Mouse (Mus musculus): ENCODE measurements around the gene Man1b1. TPM values are rescaled to one million over a fixed set of nuclear protein-coding genes. Genes with fewer than 3 reads are reported as not detected.

The Man1b1 gene
- polyA plus RNA-seq, 1 experiment from 2014 or later, result 66.3 TPM

GRCm38 (mm10) chr2:25303452-25303851 lies 28.7 kb upstream of the Man1b1 start:
- peaks cover 44% of the 10 kb centered on the region for H3K27me3 ChIP-seq (replicated peaks; ENCODE audit: control insufficient read depth, insufficient read depth, low read length)
- DNase-seq (ENCODE audit: low spot score) (no peak), ATAC-seq (replicated peaks; ENCODE audit: low FRiP score, low TSS enrichment, low read depth) (no peak)
- no peaks in the 10 kb centered on the region for H3K9me3 ChIP-seq (ENCODE audit: control insufficient read depth, low read length)
- no peak overlapping the region for H3K9ac ChIP-seq (ENCODE audit: low read length)
- no peak overlapping the region for H3K27ac ChIP-seq (ENCODE audit: low read depth)
- no peak overlapping the region for H3K4me2 ChIP-seq (ENCODE audit: low read length)
- H3K36me3 ChIP-seq (ENCODE audit: control insufficient read depth, insufficient read depth, low read length), result no peaks in the 10 kb centered on the region
- no peak overlapping the region for H3K4me3 ChIP-seq (ENCODE audit: low read depth, low read length)
- 73% methylated on average over 3 of the region's 3 CpGs for WGBS
- H3K4me1 ChIP-seq (replicated peaks; ENCODE audit: control insufficient read depth, insufficient read depth, low read length), result peaks cover 3% of the 10 kb centered on the region; the same call in 1 of the 2 replicates

GRCm38 (mm10) chr2:25303931-25304656 lies 28.0 kb upstream of the Man1b1 start:
- Histone ChIP-seq H3K9ac (ENCODE audit: low read length) (no peak overlapping the region), H3K4me3 (ENCODE audit: low read depth, low read length) (0 out of 2 replicates have a peak overlapping the region, but pooled peaks have one; percentile 42), H3K4me1 (replicated peaks; ENCODE audit: control insufficient read depth, insufficient read depth, low read length) (peaks cover 3% of the 10 kb centered on the region; the same call in 1 of the 2 replicates), H3K27me3 (replicated peaks; ENCODE audit: control insufficient read depth, insufficient read depth, low read length) (peaks cover 50% of the 10 kb centered on the region), H3K9me3 (ENCODE audit: control insufficient read depth, low read length) (no peaks in the 10 kb centered on the region), H3K4me2 (ENCODE audit: low read length) (peak overlapping the region; percentile 80), H3K27ac (ENCODE audit: low read depth) (no peak overlapping the region), H3K36me3 (ENCODE audit: control insufficient read depth, insufficient read depth, low read length) (no peaks in the 10 kb centered on the region)
- DNase-seq (ENCODE audit: low spot score) (no peak), ATAC-seq (replicated peaks; ENCODE audit: low FRiP score, low TSS enrichment, low read depth) (no peak)
- 70% methylated on average over 7 of the region's 7 CpGs for WGBS

GRCm38 (mm10) chr2:25304657-25305541 lies 27.2 kb upstream of the Man1b1 start:
- peak; percentile 66 for ATAC-seq (replicated peaks; ENCODE audit: low FRiP score, low TSS enrichment, low read depth)
- Histone ChIP-seq H3K9ac (ENCODE audit: low read length) (peak overlapping the region; percentile 32; the same call in 1 of the 2 replicates), H3K27me3 (replicated peaks; ENCODE audit: control insufficient read depth, insufficient read depth, low read length) (peaks cover 56% of the 10 kb centered on the region), H3K4me3 (ENCODE audit: low read depth, low read length) (peak overlapping the region; percentile 42), H3K36me3 (ENCODE audit: control insufficient read depth, insufficient read depth, low read length) (no peaks in the 10 kb centered on the region), H3K9me3 (ENCODE audit: control insufficient read depth, low read length) (no peaks in the 10 kb centered on the region), H3K27ac (ENCODE audit: low read depth) (no peak overlapping the region), H3K4me2 (ENCODE audit: low read length) (peak overlapping the region; percentile 80), H3K4me1 (replicated peaks; ENCODE audit: control insufficient read depth, insufficient read depth, low read length) (peaks cover 3% of the 10 kb centered on the region; the same call in 1 of the 2 replicates)
- peak; percentile 72 for DNase-seq (ENCODE audit: low spot score)
- WGBS, result 2% methylated on average over 45 of the region's 45 CpGs

GRCm38 (mm10) chr2:25305587-25306359 lies 26.4 kb upstream of the Man1b1 start:
- no peak overlapping the region for H3K9ac ChIP-seq (ENCODE audit: low read length)
- H3K27me3 ChIP-seq (replicated peaks; ENCODE audit: control insufficient read depth, insufficient read depth, low read length), result peaks cover 64% of the 10 kb centered on the region
- DNase-seq (ENCODE audit: low spot score) (no peak), ATAC-seq (replicated peaks; ENCODE audit: low FRiP score, low TSS enrichment, low read depth) (no peak)
- no peak overlapping the region for H3K27ac ChIP-seq (ENCODE audit: low read depth)
- peak overlapping the region; percentile 42; the same call in 1 of the 2 replicates for H3K4me3 ChIP-seq (ENCODE audit: low read depth, low read length)
- H3K4me1 ChIP-seq (replicated peaks; ENCODE audit: control insufficient read depth, insufficient read depth, low read length), result peaks cover 3% of the 10 kb centered on the region; the same call in 1 of the 2 replicates
- whole genome bisulfite sequencing, result 53% methylated on average over 14 of the region's 14 CpGs
- no peaks in the 10 kb centered on the region for H3K36me3 ChIP-seq (ENCODE audit: control insufficient read depth, insufficient read depth, low read length)
- no peaks in the 10 kb centered on the region for H3K9me3 ChIP-seq (ENCODE audit: control insufficient read depth, low read length)
- H3K4me2 ChIP-seq (ENCODE audit: low read length), result peak overlapping the region; percentile 80

- Histone ChIP-seq H3K9me3 (ENCODE audit: control insufficient read depth, low read length) (no peaks in the 10 kb centered on the region), H3K4me1 (replicated peaks; ENCODE audit: control insufficient read depth, insufficient read depth, low read length) (peaks cover under 1% of the 10 kb centered on the region; the same call in 1 of the 2 replicates), H3K9ac (ENCODE audit: low read length) (no peak overlapping the region), H3K27ac (ENCODE audit: low read depth) (no peak overlapping the region), H3K27me3 (replicated peaks; ENCODE audit: control insufficient read depth, insufficient read depth, low read length) (peaks cover 83% of the 10 kb centered on the region), H3K36me3 (ENCODE audit: control insufficient read depth, insufficient read depth, low read length) (no peaks in the 10 kb centered on the region), H3K4me3 (ENCODE audit: low read depth, low read length) (no peak overlapping the region), H3K4me2 (ENCODE audit: low read length) (no peak overlapping the region)
- DNase-seq (ENCODE audit: low spot score) (no peak), ATAC-seq (replicated peaks; ENCODE audit: low FRiP score, low TSS enrichment, low read depth) (no peak)
- 53% methylated on average over 10 of the region's 10 CpGs for whole genome bisulfite sequencing
Observed at GRCm38 (mm10) chr2:25310180-25310579, 22.0 kb upstream of the Man1b1 start.

- Histone ChIP-seq H3K4me2 (ENCODE audit: low read length) (peak overlapping the region; percentile 33), H3K36me3 (ENCODE audit: control insufficient read depth, insufficient read depth, low read length) (no peaks in the 10 kb centered on the region), H3K4me3 (ENCODE audit: low read depth, low read length) (peak overlapping the region; percentile 11; the same call in 1 of the 2 replicates), H3K9me3 (ENCODE audit: control insufficient read depth, low read length) (no peaks in the 10 kb centered on the region), H3K9ac (ENCODE audit: low read length) (no peak overlapping the region), H3K27ac (ENCODE audit: low read depth) (no peak overlapping the region), H3K4me1 (replicated peaks; ENCODE audit: control insufficient read depth, insufficient read depth, low read length) (no peaks in the 10 kb centered on the region), H3K27me3 (replicated peaks; ENCODE audit: control insufficient read depth, insufficient read depth, low read length) (peaks cover 77% of the 10 kb centered on the region)
- WGBS, result 2% methylated on average over 22 of the region's 22 CpGs
- ATAC-seq (replicated peaks; ENCODE audit: low FRiP score, low TSS enrichment, low read depth) (no peak; the same call in 1 of the 2 replicates), DNase-seq (ENCODE audit: low spot score) (no peak)
Observed at GRCm38 (mm10) chr2:25310969-25311368, 21.2 kb upstream of the Man1b1 start.

- DNase-seq (ENCODE audit: low spot score), result no peak
- Histone ChIP-seq H3K27ac (ENCODE audit: low read depth) (no peak overlapping the region), H3K4me2 (ENCODE audit: low read length) (peak overlapping the region; percentile 33), H3K9me3 (ENCODE audit: control insufficient read depth, low read length) (no peaks in the 10 kb centered on the region), H3K4me3 (ENCODE audit: low read depth, low read length) (no peak overlapping the region), H3K4me1 (replicated peaks; ENCODE audit: control insufficient read depth, insufficient read depth, low read length) (no peaks in the 10 kb centered on the region), H3K9ac (ENCODE audit: low read length) (no peak overlapping the region), H3K36me3 (ENCODE audit: control insufficient read depth, insufficient read depth, low read length) (no peaks in the 10 kb centered on the region), H3K27me3 (replicated peaks; ENCODE audit: control insufficient read depth, insufficient read depth, low read length) (peaks cover 78% of the 10 kb centered on the region)
- ATAC-seq (replicated peaks; ENCODE audit: low FRiP score, low TSS enrichment, low read depth), result peak; percentile 74
- WGBS, result 3% methylated on average over 11 of the region's 11 CpGs
Observed at GRCm38 (mm10) chr2:25311491-25311891, 20.6 kb upstream of the Man1b1 start.
